Mouse (Mus musculus): ENCODE results near the gene Lrch1.

Gene Lrch1

GRCm38 (mm10) chr14:74893085-74893648, 54.5 kb downstream of the Lrch1 start:
- in situ Hi-C loops (cut with MboI, MseI): no loop called here

GRCm38 (mm10) chr14:74889304-74889703, 58.4 kb downstream of the Lrch1 start:
- in situ Hi-C loops (cut with MboI, MseI): no loop called here

GRCm38 (mm10) chr14:74888103-74888502, 59.6 kb downstream of the Lrch1 start:
- in situ Hi-C loops (cut with MboI, MseI): no loop called here

GRCm38 (mm10) chr14:74886453-74886852, 61.2 kb downstream of the Lrch1 start:
- in situ Hi-C loops (cut with MboI, MseI): no loop called here

- in situ Hi-C loops (cut with MboI, MseI): no loop called here
Observed at GRCm38 (mm10) chr14:74884920-74885319, 62.8 kb downstream of the Lrch1 start.

GRCm38 (mm10) chr14:74884024-74884680, 63.5 kb downstream of the Lrch1 start:
- in situ Hi-C loops (cut with MboI, MseI): no loop called here

- in situ Hi-C loops (cut with MboI, MseI): no loop called here
Observed at GRCm38 (mm10) chr14:74883204-74883603, 64.5 kb downstream of the Lrch1 start.

- in situ Hi-C loops (cut with MboI, MseI): no loop called here
Observed at GRCm38 (mm10) chr14:74882754-74883153, 64.9 kb downstream of the Lrch1 start.

- in situ Hi-C loops (cut with MboI, MseI): no loop called here
Observed at GRCm38 (mm10) chr14:74880868-74881267, 66.8 kb downstream of the Lrch1 start.

- in situ Hi-C loops (cut with MboI, MseI): no loop called here
Observed at GRCm38 (mm10) chr14:74879480-74879879, 68.2 kb downstream of the Lrch1 start.

- in situ Hi-C loops (cut with MboI, MseI): no loop called here
Observed at GRCm38 (mm10) chr14:74877287-74877686, 70.4 kb downstream of the Lrch1 start.

- in situ Hi-C loops (cut with MboI, MseI): no loop called here
Observed at GRCm38 (mm10) chr14:74871220-74871619, 76.5 kb downstream of the Lrch1 start.

- in situ Hi-C loops (cut with MboI, MseI): no loop called here
Observed at GRCm38 (mm10) chr14:74868902-74869230, 78.8 kb downstream of the Lrch1 start.

GRCm38 (mm10) chr14:74868188-74868901, 79.3 kb downstream of the Lrch1 start:
- in situ Hi-C loops (cut with MboI, MseI): no loop called here

- in situ Hi-C loops (cut with MboI, MseI): no loop called here
Observed at GRCm38 (mm10) chr14:74867076-74868042, 80.3 kb downstream of the Lrch1 start.

- in situ Hi-C loops (cut with MboI, MseI): no loop called here
Observed at GRCm38 (mm10) chr14:74865738-74866137, 81.9 kb downstream of the Lrch1 start.

- in situ Hi-C loops (cut with MboI, MseI): no loop called here
Observed at GRCm38 (mm10) chr14:74864805-74865483, 82.7 kb downstream of the Lrch1 start.

GRCm38 (mm10) chr14:74861456-74861855, 86.2 kb downstream of the Lrch1 start:
- in situ Hi-C loops (cut with MboI, MseI): no loop called here

- in situ Hi-C loops (cut with MboI, MseI): no loop called here
Observed at GRCm38 (mm10) chr14:74859154-74859553, 88.5 kb downstream of the Lrch1 start.

GRCm38 (mm10) chr14:74855429-74855828, 92.2 kb downstream of the Lrch1 start:
- in situ Hi-C loops (cut with MboI, MseI): no loop called here

- in situ Hi-C loops (cut with MboI, MseI): no loop called here
Observed at GRCm38 (mm10) chr14:74853759-74854100, 93.9 kb downstream of the Lrch1 start.
